In the genomic region with DNA sequence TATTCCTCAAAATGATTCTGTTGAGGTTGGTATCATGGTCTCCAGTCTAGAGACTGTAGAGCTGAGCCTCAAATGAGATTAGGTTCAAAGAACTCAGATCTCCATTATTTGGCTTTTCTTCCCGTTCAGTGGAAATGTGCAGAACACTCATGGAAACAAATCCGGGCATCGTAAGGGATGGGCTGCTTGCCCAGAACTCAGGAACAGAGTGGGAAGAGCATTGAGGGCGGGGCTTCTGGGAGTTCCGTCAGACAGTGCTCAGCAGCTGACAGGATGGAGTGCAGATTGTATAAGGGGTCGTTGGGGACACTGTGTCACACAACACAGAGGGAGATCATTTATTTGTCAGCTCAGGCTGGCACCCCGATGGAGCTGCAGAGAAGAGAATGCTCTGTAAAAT, we compare ENCODE assay signal across 20 mouse cellular contexts. TPM values are rescaled to one million over a fixed set of nuclear protein-coding genes. Genes with fewer than 3 reads are reported as not detected.
A peak's percentile ranks its signal among the peaks of the same experiment; 100 is the strongest.
DNase-seq lines count a peak whose midpoint lies in the region; ATAC-seq lines count a peak whose summit lies in the region.
"Had no signal": no experiment of that assay in that cellular context is flagged by ENCODE, and none has a peak within 500 bp of the region (broad histone marks: within the 10 kb centered on the region; RNA-seq: fewer than 3 reads in every experiment).

No protein-coding gene starts in this region.

- no peaks in the 10 kb centered on the region for H3K36me3 ChIP-seq in heart, embryonic 12.5 days
- H3K36me3 ChIP-seq: embryonic facial prominence, embryonic 15.5 days; neural tube, embryonic 13.5 days had no signal

- DNase-seq in heart, adult 11 months = peak; percentile 52
- no peak for DNase-seq in heart, postnatal 25 days (ENCODE audit: low spot score)
- peak; percentile 19 to 71 for DNase-seq in frontal cortex, adult 2 months (ENCODE audit: extremely low spot score in 1 of 2, low spot score in 1 of 2)
- peak; percentile 83 for DNase-seq in layer of hippocampus, adult 9-11 months
- peak; percentile 30 to 57 for DNase-seq in right cerebral cortex, adult 2 months (ENCODE audit: low spot score in 2 of 2)
- no peak for DNase-seq in c-Kit-positive CD71-positive TER-119-positive erythroid progenitor cells, embryonic 14.5 days (ENCODE audit: low spot score)
- DNase-seq in neural tube, embryonic 10.5 days (ENCODE audit: extremely low spot score, low spot score) = no peak
- DNase-seq: heart, adult 2 months; kidney, postnatal 4 days; lung, postnatal 4 days; retina, postnatal 1 day had no signal

- no peak overlapping the region for H3K4me3 ChIP-seq in heart, embryonic 12.5 days
- H3K4me3 ChIP-seq: embryonic facial prominence, embryonic 15.5 days; heart, adult 2 months; neural tube, embryonic 13.5 days had no signal

- intact Hi-C loops in heart, postnatal 25 days (cut with DNase I) = no loop called here

- no peak overlapping the region for H3K9ac ChIP-seq in heart, embryonic 12.5 days
- H3K9ac ChIP-seq: embryonic facial prominence, embryonic 15.5 days; neural tube, embryonic 13.5 days had no signal

- H3K27ac ChIP-seq in heart, embryonic 12.5 days (ENCODE audit: poor library complexity, severe bottlenecking) = no peak overlapping the region
- H3K27ac ChIP-seq: embryonic facial prominence, embryonic 15.5 days; heart, adult 2 months; neural tube, embryonic 13.5 days had no signal

- no peak overlapping the region for H3K4me2 ChIP-seq in heart, embryonic 12.5 days
- H3K4me2 ChIP-seq: embryonic facial prominence, embryonic 15.5 days; neural tube, embryonic 13.5 days had no signal

- WGBS in heart, embryonic 12.5 days = 67% methylated on average over 7 of the region's 7 CpGs

- H3K9me3 ChIP-seq in heart, embryonic 12.5 days (replicated peaks) = 0 out of 2 replicates have a peak, but pooled peaks cover 6% of the 10 kb centered on the region
- H3K9me3 ChIP-seq: embryonic facial prominence, embryonic 15.5 days; neural tube, embryonic 13.5 days had no signal

- no peaks in the 10 kb centered on the region for H3K4me1 ChIP-seq in heart, embryonic 12.5 days (replicated peaks)
- H3K4me1 ChIP-seq: embryonic facial prominence, embryonic 15.5 days; neural tube, embryonic 13.5 days had no signal

- ATAC-seq in heart, embryonic 12.5 days (ENCODE audit: insufficient number of reproducible peaks, low FRiP score) = no peak
- ATAC-seq: intestine, embryonic 16.5 days; midbrain, embryonic 16.5 days had no signal

- no peaks in the 10 kb centered on the region for H3K27me3 ChIP-seq in heart, embryonic 12.5 days (replicated peaks)
- H3K27me3 ChIP-seq: embryonic facial prominence, embryonic 15.5 days; neural tube, embryonic 13.5 days had no signal

RNA-seq across cellular contexts. Expression of a gene that starts 22.1 kb away (rescaled TPM):
- not detected for total RNA-seq in heart, postnatal 25 days (2021)
- polyA plus RNA-seq in frontal cortex, adult 2 months (2012; rRNA removed) = not detected in 2 replicates
- polyA plus RNA-seq in heart, embryonic 12.5 days (2016; fragmentation: Nextera tagmentation; extraction: Ambion mirVana) = not detected in 2 replicates
- total RNA-seq: common myeloid progenitor, adult 5-6 weeks; heart, adult 2 months; hematopoietic stem cell, adult 5-6 weeks; liver, adult 2 months; MEL had no signal
- polyA plus RNA-seq: embryonic facial prominence, embryonic 15.5 days; intestine, embryonic 16.5 days; liver, adult 2 months; midbrain, embryonic 16.5 days; neural tube, embryonic 13.5 days had no signal

RNA-seq across cellular contexts. Expression of a gene that starts 37.6 kb away (rescaled TPM):
- 10 to 100 TPM; 39.0 to 39.4 TPM for total RNA-seq in heart, postnatal 25 days (2021)
- 11.0 and 11.9 TPM in 2 replicates for polyA plus RNA-seq in frontal cortex, adult 2 months (2012; rRNA removed)
- 10.1 and 10.6 TPM in 2 replicates for polyA plus RNA-seq in heart, embryonic 12.5 days (2016; fragmentation: Nextera tagmentation; extraction: Ambion mirVana)
- total RNA-seq: common myeloid progenitor, adult 5-6 weeks; hematopoietic stem cell, adult 5-6 weeks; MEL had no signal

Comparison
In these comparisons a context has a peak if more than half of its experiments do, and no peak if none do; other contexts are left out.
1. DNase-seq: peak in heart, adult 11 months (single experiment), frontal cortex, adult 2 months (2 of 2), layer of hippocampus, adult 9-11 months (single experiment) and right cerebral cortex, adult 2 months (2 of 2); none in heart, postnatal 25 days (single experiment), c-Kit-positive CD71-positive TER-119-positive erythroid progenitor cells, embryonic 14.5 days (single experiment) and neural tube, embryonic 10.5 days (single experiment).